Mouse (Mus musculus): ENCODE results near the gene Ttc38. TPM values are rescaled to one million over a fixed set of nuclear protein-coding genes. Genes with fewer than 3 reads are reported as not detected.
"Not testable (repeated sequence)": the region's sequence is repeated elsewhere in the genome, so short reads cannot be mapped to it uniquely, and the experiment has no call there.

Ttc38 gene
- total RNA-seq, 2 experiments from 2014 or later: 4.4 to 5.1 TPM

DNA sequence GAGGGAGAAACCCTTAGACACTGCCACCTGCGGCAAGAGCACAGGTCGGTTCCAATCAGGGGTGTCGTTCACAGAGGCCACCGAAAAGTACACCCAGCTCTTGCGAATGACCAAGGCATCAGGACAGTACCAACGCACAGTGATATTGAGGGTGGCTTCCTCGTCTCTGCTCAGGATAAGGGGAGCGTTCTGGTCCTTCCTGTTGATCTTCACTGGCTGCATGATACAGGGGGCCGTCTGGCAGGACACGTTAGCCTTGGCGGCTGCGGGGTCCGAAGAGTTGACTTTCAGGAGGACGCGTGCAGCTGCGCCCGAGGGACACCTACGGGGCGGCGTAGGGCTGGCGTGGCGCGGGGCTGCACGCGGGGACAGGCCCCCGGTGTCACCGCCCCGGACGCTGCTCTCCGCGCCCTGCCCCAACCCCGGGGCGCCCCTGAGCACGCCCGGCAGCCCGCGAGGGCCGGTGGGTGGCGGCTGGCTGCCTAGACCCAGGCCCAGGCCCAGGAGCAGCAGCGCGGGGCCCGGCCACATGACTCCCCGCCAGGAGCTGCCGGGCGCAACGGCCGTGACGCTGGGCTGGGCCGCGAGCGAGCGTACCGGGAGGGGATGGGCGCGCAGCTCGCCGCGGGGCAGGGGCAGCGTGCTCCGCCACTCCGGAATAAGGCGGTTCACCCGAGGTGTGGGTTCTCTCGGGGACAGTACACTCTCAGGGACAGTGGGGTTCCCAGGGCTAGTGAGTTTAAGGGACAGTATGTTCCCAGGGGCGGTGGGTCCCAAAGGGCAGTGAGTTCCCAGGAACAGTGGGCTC is 10.7 kb upstream of the Ttc38 start, which contains the start of gene Pkdrej:
TSS of gene Pkdrej (minus strand) at position 532 of the 808 bp plus-strand sequence.
- peak; percentile 53 for DNase-seq
- intact Hi-C loops (cut with DNase I; ENCODE audit: low total_unique reads): no loop called here

DNA sequence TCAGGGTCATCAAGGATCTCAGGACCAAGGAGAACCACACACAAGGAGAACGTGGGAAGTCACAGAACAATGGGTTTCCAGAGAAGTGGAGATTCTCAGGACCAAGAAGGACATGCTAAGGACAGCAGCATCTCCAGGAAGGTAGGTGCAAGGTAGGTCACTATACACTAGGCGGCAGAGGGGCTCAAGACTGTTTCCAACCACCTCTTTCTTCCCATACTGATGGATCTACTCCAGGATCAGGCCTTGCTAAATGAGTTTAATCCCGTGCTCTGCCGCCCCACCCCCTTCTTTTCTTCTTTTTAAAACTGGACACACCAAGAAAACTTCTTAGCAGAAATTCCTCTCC is 10.1 kb upstream of the Ttc38 start:
- DNase-seq: no peak
- intact Hi-C loops (cut with DNase I; ENCODE audit: low total_unique reads): no loop called here

DNA sequence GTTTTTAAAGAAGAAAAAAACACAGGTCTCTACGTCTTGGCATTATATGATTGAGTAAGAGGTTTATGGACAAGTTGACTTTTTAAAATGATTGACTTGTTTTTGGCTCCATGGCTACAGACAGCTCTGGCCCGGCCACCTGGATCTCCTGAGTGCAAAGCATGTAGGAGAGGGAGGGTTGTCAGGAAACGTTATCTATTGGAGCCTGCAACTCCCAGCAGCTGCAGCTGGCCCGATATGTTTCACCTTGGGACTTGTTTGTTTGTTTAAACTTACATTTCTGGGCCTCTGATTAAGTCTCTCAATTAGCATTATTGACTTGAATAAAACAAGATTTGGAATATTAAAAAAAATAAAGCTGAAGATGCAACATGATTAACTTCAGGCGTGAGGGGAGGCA is 5.4 kb upstream of the Ttc38 start:
- DNase-seq: no peak
- intact Hi-C loops (cut with DNase I; ENCODE audit: low total_unique reads): no loop called here

DNA sequence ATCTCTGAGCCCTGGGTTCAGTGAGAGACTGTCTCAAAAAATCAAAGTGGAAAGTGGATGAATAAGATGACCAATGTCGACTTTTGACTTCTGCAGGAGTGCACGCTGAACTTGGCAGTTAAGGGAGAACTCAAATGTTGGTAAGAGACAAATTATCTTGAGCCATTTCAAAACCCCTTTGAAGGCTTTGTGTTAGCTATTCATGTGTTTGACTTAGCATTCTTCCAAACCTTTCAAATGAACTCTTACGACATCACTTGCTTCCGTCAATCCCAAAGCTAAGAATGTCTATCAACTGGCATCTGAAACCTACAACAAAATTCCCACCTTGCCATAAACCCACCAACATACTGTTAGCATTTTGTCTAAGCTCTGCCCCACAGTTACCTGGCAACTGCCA is 4.0 kb upstream of the Ttc38 start:
- intact Hi-C loops (cut with DNase I; ENCODE audit: low total_unique reads): no loop called here
- no peak for DNase-seq

DNA sequence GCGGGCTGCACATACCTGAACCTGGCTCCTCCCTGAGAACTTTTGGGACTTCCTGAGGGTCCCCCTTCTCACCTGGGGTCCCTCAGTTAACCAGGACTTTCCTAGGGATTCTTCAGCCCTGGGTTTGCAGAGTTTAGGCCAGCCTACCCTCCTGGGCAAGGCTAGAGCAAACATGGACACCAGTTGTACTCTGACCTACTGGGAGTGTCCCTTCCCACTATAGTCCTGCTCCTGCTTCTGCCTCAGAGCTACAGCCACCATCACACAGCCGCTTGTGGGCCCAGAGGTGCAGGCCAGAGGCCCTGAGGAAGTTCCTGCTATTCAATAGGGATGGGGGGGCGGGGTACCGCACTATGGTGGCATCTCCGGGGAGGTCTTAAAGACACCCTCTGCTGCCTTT is 2.6 kb upstream of the Ttc38 start:
- intact Hi-C loops (cut with DNase I; ENCODE audit: low total_unique reads): no loop called here
- DNase-seq: no peak

DNA sequence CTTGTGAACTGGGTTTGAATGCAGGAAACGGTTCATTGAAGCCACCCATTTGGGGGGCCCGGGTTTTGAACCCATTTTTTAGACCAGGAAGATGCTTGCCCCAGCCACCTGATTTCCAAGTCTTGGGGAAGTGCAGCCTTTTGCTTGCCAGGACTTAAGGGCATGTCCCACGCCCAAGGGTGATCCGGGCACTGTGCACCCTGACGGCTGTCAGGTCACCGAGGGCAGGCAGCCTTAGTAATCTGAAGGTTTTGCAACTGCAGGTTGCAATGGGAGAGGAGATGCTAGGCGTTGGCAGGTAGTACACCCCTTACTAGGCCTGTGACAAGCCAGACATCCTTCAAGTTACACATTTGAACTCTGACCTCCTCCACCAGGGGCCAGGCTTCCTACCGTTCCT is 493 bp downstream of the Ttc38 start:
- no peak for DNase-seq
- intact Hi-C loops (cut with DNase I; ENCODE audit: low total_unique reads): no loop called here

DNA sequence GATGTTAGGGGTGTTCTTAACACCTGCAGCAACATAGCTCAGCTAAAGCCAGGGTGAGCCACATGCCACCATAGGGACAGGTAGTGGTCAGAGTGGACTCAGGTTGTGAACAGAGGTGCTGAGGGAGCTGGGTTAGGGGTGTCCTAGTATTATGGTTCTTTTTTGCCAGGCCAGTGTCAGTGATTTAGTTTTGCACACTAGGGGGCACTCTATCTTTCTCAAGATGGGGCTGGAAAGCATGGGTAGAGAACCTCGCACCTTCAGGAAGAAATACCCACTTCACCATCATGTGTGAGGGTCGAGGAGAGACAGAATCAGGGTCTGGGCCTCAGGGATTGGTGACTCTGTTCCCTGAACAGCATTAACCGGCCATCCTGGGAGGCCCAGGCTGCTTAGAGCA is 3.2 kb downstream of the Ttc38 start:
- intact Hi-C loops (cut with DNase I; ENCODE audit: low total_unique reads): no loop called here
- DNase-seq: no peak

DNA sequence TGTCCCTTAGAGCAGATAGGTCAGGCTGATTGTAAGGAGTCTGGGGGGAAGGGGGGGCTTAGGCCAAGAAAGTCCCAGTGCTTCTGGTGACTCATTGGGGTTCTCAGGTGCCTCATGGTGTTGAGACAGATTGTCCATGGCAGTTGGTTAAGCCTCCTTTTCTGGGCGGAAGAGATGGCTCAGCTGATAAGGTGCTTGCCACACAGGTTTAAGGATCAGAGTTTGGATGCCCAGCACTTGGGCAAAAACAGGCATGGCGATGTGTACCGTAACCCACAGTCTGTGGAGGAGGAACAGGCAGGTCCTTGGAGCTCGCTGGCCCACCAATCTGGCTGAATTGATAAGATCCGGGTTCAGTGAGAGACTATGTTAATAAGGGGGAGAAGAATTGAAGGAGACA is 4.8 kb downstream of the Ttc38 start:
- intact Hi-C loops (cut with DNase I; ENCODE audit: low total_unique reads): no loop called here

DNA sequence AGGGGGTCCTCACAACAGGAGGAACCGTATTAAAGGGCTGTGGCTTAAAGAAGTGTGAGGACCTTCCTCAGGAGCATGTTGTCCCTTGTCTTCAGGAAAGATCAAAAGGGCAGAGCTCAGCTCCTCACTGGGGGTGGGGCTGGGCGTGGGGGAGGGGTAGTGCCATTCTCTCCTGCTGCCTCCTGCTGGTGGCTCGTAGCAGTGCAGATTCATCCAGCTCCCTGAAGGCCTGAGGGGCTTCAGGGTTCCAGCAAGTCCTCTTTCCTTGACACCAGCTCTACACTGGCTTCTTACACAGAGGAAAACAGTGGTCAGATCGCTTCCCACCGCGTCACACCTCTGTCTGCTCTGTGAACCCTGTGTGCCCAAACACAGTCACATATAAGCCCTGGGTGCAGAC is 8.9 kb downstream of the Ttc38 start:
- DNase-seq: peak; percentile 33
- intact Hi-C loops (cut with DNase I; ENCODE audit: low total_unique reads): no loop called here

More for the DNA sequence above, 4.8 kb downstream of the Ttc38 start:
- no peak for DNase-seq

DNA sequence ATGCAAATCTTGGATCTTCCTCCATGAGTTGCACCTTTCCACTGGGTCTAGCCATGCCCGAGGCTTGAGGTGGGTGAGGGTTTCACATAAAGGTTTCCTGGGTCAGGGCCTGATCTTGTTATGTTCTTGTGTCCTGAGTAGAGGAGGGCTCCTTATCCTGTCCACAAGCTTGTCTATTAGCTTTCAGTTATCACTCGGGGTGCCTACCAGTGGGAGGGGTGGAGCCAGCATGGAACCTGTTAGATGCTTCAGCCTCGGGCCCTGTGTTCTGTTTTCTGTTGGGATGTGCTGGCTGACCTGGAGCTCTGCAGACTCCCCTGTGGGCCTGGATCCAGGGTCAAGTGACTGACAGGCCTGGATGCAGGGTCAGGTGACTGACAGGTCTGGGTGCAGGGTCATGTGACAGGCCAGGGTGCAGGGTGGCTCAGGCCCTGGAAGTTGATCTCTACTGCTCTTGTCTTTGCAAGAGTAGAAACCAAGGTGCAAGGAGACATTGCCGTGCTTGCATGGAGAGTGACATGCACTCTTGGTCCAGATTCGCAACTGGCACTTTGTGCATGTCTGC is 9.8 kb downstream of the Ttc38 start:
- intact Hi-C loops (cut with DNase I; ENCODE audit: low total_unique reads): no loop called here
- DNase-seq: no peak

DNA sequence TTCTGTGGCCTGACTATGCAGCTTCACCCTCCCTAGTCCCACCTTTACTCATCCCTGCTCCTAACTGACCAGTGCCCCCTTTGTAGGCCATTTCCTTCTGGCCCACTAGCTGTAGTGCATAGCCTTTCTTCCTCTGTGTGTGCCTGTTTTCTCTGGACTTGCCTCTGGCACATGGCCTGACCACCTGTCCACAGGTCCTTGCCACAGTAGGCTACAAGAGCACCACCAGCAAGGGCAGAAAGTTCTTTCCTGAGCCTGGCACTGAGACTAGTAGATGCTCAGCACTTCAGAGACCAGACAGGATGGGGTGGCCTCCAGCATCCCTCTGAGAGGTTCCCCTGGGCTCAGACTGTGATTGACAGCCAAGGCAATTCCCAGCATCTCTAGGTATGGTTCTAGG is 13.0 kb downstream of the Ttc38 start:
- intact Hi-C loops (cut with DNase I; ENCODE audit: low total_unique reads): no loop called here
- no peak for DNase-seq

DNA sequence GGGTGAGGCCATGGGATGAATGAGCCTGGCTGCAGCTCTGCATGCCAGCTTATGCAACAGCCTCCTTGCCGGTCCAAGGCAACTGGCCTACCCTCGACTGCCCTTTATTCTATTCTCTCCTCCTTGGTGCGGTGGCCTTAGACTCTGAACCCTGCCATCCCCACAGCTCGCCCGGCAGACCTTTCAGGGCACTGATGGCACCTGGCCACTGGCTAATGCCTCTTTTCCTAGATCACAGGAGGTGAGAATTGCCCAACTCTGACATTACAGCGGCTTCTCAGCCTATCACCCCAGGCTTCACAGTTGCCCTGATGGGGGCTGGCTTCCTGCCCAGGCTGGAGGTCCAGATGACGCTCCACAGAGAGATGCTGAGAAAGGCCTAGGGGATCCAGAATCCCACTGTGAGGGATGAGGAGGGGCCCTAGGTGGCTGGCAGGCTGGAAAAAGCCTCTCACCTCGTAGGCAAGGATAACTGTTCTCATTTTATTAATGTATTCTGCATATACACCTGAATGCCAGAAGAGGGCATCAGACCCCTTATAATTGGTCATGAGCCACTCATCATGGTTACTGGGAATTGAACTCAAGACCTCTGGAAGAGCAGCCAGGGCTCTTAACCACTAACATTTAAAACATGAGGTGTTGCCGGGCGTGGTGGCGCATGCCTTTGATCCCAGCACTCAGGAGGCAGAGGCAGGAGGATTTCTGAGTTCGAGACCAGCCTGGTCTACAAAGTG is 19.7 kb downstream of the Ttc38 start:
- DNase-seq: no peak
- intact Hi-C loops (cut with DNase I; ENCODE audit: low total_unique reads): no loop called here

DNA sequence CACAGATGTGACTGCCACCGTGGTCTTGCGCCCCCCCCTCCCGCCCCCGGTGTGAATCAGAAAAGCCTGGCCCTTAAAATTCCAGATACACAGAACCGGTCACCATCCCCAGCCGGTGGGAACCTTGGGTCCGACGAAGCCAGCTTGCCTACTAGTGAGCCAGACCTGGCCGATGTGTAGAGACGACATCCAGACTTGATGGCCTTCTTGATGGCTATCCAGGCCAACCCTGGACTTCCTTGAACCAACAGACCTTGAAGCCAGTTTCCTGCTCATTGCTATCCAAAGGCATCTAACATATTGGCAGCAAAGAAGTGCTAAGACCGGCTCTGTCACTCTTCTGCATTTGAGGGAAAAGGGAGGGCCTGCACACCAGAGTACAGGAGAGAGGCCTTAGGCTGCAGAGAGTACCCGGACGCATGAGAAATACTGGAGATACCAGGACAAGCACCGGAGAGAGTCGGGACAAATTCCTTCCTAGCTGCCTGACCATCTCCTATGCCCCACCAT is 26.9 kb downstream of the Ttc38 start:
- intact Hi-C loops (cut with DNase I; ENCODE audit: low total_unique reads): no loop called here
- DNase-seq: no peak

DNA sequence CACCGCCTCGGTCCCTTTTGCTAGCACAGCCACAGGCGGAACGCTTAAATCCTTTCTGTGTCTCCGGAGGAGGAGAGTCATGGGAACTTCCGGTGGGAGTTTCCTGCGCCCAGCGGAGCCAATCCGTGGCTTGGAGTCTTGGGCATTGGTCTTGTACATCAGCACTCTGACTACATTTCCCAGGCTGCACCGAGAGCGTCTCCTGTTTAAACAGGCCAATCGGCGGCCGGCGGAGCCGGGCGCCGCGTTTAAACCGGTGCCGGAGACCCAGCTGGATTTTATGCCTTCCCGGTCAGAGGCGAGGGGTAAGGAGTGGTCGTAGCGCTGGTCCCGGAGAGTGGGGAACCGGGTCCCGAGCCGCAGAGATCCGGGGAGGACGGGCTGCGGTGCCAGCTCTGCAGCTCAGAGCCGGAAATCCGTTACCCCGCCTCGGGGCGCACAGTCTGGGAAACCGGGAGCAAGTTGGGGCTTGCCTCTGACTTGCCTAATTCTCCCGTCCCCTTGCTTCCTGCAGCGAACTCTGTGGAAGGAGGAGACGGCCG is 27.5 kb downstream of the Ttc38 start, which contains the start of gene Gtse1:
TSS of gene Gtse1 (plus strand) at position 256 of the 542 bp plus-strand sequence.
- intact Hi-C loops (cut with DNase I; ENCODE audit: low total_unique reads): loop anchor here (10.0 kb wide), 1 partner anchor 265 kb away; no protein-coding TSS in a partner anchor

DNA sequence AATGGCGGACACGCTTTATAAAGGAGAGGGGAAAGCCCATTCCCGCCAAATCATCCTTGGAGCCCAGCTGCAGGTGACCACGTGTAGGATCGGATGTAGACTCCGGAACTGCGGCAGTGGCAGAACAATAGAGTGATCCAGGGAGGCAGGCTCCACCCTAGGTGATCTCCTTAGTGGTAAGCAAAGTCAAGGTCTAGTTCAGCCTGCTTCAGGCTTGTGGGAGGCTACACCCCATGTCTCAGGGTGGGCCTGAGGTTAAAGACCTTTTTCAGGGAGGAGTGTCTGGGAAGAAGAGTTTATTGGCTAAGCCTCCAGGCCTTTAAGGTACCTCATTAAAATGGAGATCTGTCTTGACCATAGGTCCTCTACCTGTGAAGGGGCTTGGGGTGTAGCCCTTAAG is 33.8 kb downstream of the Ttc38 start:
- intact Hi-C loops (cut with DNase I; ENCODE audit: low total_unique reads): loop anchor here (2.0 to 10.0 kb wide), 2 partner anchors 149 to 271 kb away; no protein-coding TSS in a partner anchor
- DNase-seq: not testable (repeated sequence)

More for the DNA sequence above, 27.5 kb downstream of the Ttc38 start, which contains the start of gene Gtse1:
- DNase-seq: peak; percentile 94

DNA sequence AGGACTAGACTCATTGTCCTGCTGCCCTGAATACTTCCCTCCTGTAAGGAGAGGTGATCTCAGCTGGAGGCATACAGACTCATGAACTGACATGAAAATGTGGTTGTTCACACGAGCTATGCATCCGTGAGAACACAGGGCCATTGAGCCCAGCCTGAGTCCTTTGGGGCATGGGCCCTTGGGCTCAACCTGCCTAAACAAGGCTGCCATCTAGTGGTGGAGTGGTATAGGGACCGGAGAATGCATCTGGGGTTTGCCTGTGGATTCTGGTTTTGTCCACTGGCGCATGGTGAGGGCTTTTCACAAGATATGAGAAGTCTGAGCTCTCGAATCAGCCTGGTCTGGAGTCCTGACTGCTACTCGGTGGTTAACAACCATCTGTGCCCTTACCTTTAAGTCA is 35.6 kb downstream of the Ttc38 start:
- DNase-seq: peak; percentile 61
- intact Hi-C loops (cut with DNase I; ENCODE audit: low total_unique reads): loop anchor here (2.0 to 10.0 kb wide), 2 partner anchors 151 to 273 kb away; no protein-coding TSS in a partner anchor

DNA sequence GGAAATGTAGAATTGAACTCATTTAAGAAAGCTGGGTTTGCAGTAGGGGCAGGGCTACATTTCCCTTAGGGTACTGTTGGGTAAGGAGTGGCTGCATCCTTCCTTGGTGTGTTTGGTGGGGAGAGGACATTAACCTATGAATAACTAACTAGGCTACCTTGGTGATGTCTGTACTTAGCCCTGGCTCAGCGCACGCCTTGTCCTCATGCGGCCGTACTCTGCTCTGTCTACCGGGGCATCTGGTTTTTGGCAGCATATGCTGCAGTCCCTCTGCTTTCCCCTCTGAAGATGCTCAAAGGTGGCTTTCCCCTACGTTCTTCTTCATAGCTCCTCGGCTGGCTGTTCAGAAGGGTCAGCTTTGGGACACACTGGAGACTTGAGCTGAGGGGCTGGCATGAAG is 45.2 kb downstream of the Ttc38 start:
- intact Hi-C loops (cut with DNase I; ENCODE audit: low total_unique reads): no loop called here
- no peak for DNase-seq

DNA sequence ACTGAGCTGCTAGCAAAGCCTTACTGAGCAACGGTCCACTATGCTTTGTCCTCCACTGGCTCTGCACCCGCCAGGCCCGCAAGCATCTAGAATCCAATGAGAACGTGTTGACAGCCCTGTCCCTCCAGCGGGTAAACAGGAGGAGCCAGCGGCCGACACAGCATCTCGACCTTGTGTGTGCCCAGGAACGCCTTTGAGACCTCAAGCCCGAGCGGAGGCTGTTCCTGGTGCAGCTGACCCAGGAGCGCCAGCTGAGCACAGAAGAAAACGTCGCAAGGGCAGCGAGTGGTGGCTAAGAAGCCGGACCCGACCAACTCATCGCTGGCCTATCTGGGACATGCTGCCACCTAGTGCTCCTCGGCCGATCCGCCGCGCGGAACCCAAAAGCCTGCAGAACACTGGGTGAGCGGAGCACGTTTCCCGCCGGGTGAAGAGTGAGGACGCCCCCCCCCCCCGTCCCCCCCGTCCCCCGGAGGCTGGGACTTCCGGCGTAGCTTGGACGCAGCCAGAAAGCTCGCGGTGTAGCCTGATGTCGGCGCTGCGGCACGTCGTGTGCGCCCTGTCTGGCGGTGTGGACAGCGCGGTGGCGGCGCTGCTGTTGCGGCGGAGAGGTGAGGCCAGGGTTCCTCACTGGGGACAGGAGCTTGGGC is 46.9 kb downstream of the Ttc38 start, which contains the start of gene Trmu:
TSS of gene Trmu (plus strand) at position 465 of the 650 bp plus-strand sequence.
- intact Hi-C loops (cut with DNase I; ENCODE audit: low total_unique reads): no loop called here
- peak; percentile 91 for DNase-seq

DNA sequence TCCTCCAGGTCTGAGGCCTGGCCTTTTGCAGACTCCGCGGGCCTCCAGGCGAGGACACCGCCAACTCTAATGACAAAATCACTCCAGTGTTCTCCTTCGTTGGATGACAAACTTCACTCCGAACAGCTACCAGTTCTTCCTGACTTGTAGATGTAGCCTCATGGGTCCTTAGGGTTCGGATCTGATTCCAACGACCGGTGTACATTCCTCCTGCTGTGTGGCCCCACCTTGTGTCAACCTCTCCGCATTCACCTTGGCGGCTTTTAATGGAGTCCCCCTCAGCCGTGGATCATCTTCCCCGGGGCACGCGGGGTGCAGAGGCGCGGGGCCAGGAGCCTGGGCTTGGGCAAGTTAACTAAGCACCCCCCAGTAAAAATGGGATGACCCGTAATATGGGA is 47.4 kb downstream of the Ttc38 start:
- intact Hi-C loops (cut with DNase I; ENCODE audit: low total_unique reads): no loop called here
- peak; percentile 25 for DNase-seq
